Comparison of ENCODE assay signal across 13 mouse cellular contexts in the genomic region with DNA sequence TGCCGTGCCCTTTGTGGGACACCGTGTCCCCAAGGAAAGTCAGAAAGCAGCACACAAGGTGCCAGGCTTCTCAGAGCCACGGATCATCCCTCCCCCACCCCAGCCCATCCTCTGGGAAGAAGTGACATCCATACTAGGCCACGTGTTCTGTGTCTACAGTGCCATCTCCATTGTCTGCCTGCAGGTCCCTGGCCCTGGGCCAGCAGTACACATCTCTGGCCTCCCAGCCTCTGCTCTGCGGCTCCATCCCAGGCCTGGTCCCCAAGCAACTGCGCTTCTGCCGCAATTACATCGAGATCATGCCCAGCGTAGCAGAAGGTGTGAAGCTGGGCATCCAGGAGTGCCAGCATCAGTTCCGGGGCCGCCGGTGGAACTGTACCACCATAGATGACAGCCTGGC. TPM values are rescaled to one million over a fixed set of nuclear protein-coding genes. Genes with fewer than 3 reads are reported as not detected.
DNase-seq lines count a peak whose midpoint lies in the region; ATAC-seq and TF ChIP-seq lines count a peak whose summit lies in the region.
"Had no signal": no experiment of that assay in that cellular context is flagged by ENCODE, and none has a peak within 500 bp of the region (broad histone marks: within the 10 kb centered on the region; RNA-seq: fewer than 3 reads in every experiment).

No protein-coding gene starts in this region.

- no peaks in the 10 kb centered on the region for H3K36me3 ChIP-seq in forebrain, embryonic 12.5 days (replicated peaks)
- H3K36me3 ChIP-seq in forebrain, embryonic 11.5 days (ENCODE audit: control insufficient read depth, insufficient read depth, low read length), result no peaks in the 10 kb centered on the region
- H3K36me3 ChIP-seq in hindbrain, embryonic 11.5 days (ENCODE audit: control insufficient read depth, insufficient read depth, low read length), result no peaks in the 10 kb centered on the region
- no peaks in the 10 kb centered on the region for H3K36me3 ChIP-seq in midbrain, postnatal 0 days (ENCODE audit: insufficient read depth, low read length)
- H3K36me3 ChIP-seq in heart, embryonic 10.5 days, result no peaks in the 10 kb centered on the region

- no peak overlapping the region for H3K4me2 ChIP-seq in forebrain, embryonic 12.5 days
- H3K4me2 ChIP-seq in forebrain, embryonic 11.5 days (ENCODE audit: low read depth, low read length, severe bottlenecking), result no peak overlapping the region
- H3K4me2 ChIP-seq in hindbrain, embryonic 11.5 days (replicated peaks; ENCODE audit: low read depth, low read length), result peak overlapping the region; percentile 92; the same call in 1 of the 2 replicates
- H3K4me2 ChIP-seq in midbrain, postnatal 0 days (ENCODE audit: low read depth, low read length, poor library complexity, severe bottlenecking), result peak overlapping the region; percentile 96

- 48% methylated on average over 12 of the region's 12 CpGs for WGBS in forebrain, embryonic 12.5 days
- WGBS in forebrain, embryonic 11.5 days, result 50% methylated on average over 12 of the region's 12 CpGs
- WGBS in hindbrain, embryonic 11.5 days, result 46% methylated on average over 12 of the region's 12 CpGs
- WGBS in midbrain, postnatal 0 days, result 31% methylated on average over 12 of the region's 12 CpGs
- 39% methylated on average over 12 of the region's 12 CpGs for WGBS in heart, embryonic 10.5 days

- H3K4me3 ChIP-seq in forebrain, embryonic 12.5 days (replicated peaks), result no peak overlapping the region
- no peak overlapping the region for H3K4me3 ChIP-seq in forebrain, embryonic 11.5 days (ENCODE audit: low read depth, low read length)
- no peak overlapping the region for H3K4me3 ChIP-seq in hindbrain, embryonic 11.5 days (ENCODE audit: low read depth, low read length)
- no peak overlapping the region; the same call in 1 of the 2 replicates for H3K4me3 ChIP-seq in midbrain, postnatal 0 days (ENCODE audit: low read depth, low read length)
- H3K4me3 ChIP-seq in heart, embryonic 10.5 days, result no peak overlapping the region
- H3K4me3 ChIP-seq: megakaryocyte, embryonic 14.5 days had no signal

- ATAC-seq in forebrain, embryonic 12.5 days (ENCODE audit: low FRiP score), result no peak
- no peak for ATAC-seq in forebrain, embryonic 11.5 days (replicated peaks; ENCODE audit: low FRiP score)
- ATAC-seq in hindbrain, embryonic 11.5 days (ENCODE audit: low FRiP score), result peak; percentile 50; the same call in 1 of the 2 replicates
- peak; percentile 47 for ATAC-seq in midbrain, postnatal 0 days (ENCODE audit: low FRiP score)
- no peak for ATAC-seq in megakaryocyte-erythroid progenitor cell, adult 5-6 weeks (replicated peaks; ENCODE audit: low FRiP score, low TSS enrichment, poor library complexity, severe bottlenecking)

- H3K27me3 ChIP-seq in forebrain, embryonic 12.5 days, result peaks cover 96% of the 10 kb centered on the region
- peaks cover 56% of the 10 kb centered on the region for H3K27me3 ChIP-seq in forebrain, embryonic 11.5 days (ENCODE audit: control insufficient read depth, insufficient read depth, low read length)
- H3K27me3 ChIP-seq in hindbrain, embryonic 11.5 days (ENCODE audit: control insufficient read depth, insufficient read depth, low read length), result peaks cover 29% of the 10 kb centered on the region; the same call in 1 of the 2 replicates
- no peaks in the 10 kb centered on the region for H3K27me3 ChIP-seq in midbrain, postnatal 0 days (ENCODE audit: insufficient read depth, low read length)
- peaks cover 93% of the 10 kb centered on the region for H3K27me3 ChIP-seq in heart, embryonic 10.5 days (ENCODE audit: insufficient read depth, poor library complexity, severe bottlenecking)

- H3K4me1 ChIP-seq in forebrain, embryonic 12.5 days, result peaks cover 44% of the 10 kb centered on the region
- H3K4me1 ChIP-seq in forebrain, embryonic 11.5 days (replicated peaks; ENCODE audit: control insufficient read depth, insufficient read depth, low read length), result peaks cover 27% of the 10 kb centered on the region
- peaks cover 19% of the 10 kb centered on the region for H3K4me1 ChIP-seq in hindbrain, embryonic 11.5 days (replicated peaks; ENCODE audit: control insufficient read depth, insufficient read depth, low read length)
- H3K4me1 ChIP-seq in midbrain, postnatal 0 days (ENCODE audit: insufficient read depth, low read length), result peaks cover 5% of the 10 kb centered on the region; the same call in 1 of the 2 replicates
- peaks cover 19% of the 10 kb centered on the region for H3K4me1 ChIP-seq in heart, embryonic 10.5 days

- H3K9ac ChIP-seq in forebrain, embryonic 12.5 days, result no peak overlapping the region
- H3K9ac ChIP-seq in forebrain, embryonic 11.5 days (ENCODE audit: low read length), result no peak overlapping the region
- H3K9ac ChIP-seq in hindbrain, embryonic 11.5 days (ENCODE audit: low read depth, low read length), result no peak overlapping the region
- no peak overlapping the region; the same call in 1 of the 2 replicates for H3K9ac ChIP-seq in midbrain, postnatal 0 days (replicated peaks; ENCODE audit: low read length, poor library complexity, severe bottlenecking)
- H3K9ac ChIP-seq: liver, embryonic 14.5 days had no signal

- H3K27ac ChIP-seq in forebrain, embryonic 12.5 days, result peak overlapping the region; percentile 31; the same call in 1 of the 2 replicates
- no peak overlapping the region for H3K27ac ChIP-seq in forebrain, embryonic 11.5 days (ENCODE audit: low read depth, low read length)
- peak overlapping the region; percentile 83 for H3K27ac ChIP-seq in hindbrain, embryonic 11.5 days (ENCODE audit: low read depth, low read length)
- peak overlapping the region; percentile 39 for H3K27ac ChIP-seq in midbrain, postnatal 0 days (ENCODE audit: low read depth, low read length)
- no peak overlapping the region for H3K27ac ChIP-seq in heart, embryonic 10.5 days
- H3K27ac ChIP-seq: liver, embryonic 14.5 days had no signal

- no peak for TF ChIP-seq CTCF in midbrain, postnatal 0 days (IDR thresholded peaks at IDR 0.05)

- no peak for DNase-seq in forebrain, embryonic 11.5 days (ENCODE audit: low spot score)
- DNase-seq in cerebellum, postnatal 10 days, result peak; percentile 82 to 85
- no peak for DNase-seq in hindbrain, embryonic 11.5 days (ENCODE audit: low spot score)
- DNase-seq in midbrain, postnatal 0 days (ENCODE audit: low spot score), result peak; percentile 86
- DNase-seq in heart, embryonic 10.5 days (ENCODE audit: low spot score), result no peak
- no peak for DNase-seq in spleen, adult 12 weeks (ENCODE audit: low spot score)
- DNase-seq: heart, adult 18-20 months; kidney, adult 2 months had no signal

- H3K9me3 ChIP-seq in forebrain, embryonic 12.5 days, result peaks cover 8% of the 10 kb centered on the region; the same call in 1 of the 2 replicates
- no peaks in the 10 kb centered on the region; the same call in 1 of the 2 replicates for H3K9me3 ChIP-seq in forebrain, embryonic 11.5 days (ENCODE audit: control insufficient read depth, low read length)
- no peaks in the 10 kb centered on the region for H3K9me3 ChIP-seq in hindbrain, embryonic 11.5 days (ENCODE audit: control insufficient read depth, low read length)
- no peaks in the 10 kb centered on the region for H3K9me3 ChIP-seq in midbrain, postnatal 0 days (ENCODE audit: low read length)
- H3K9me3 ChIP-seq in heart, embryonic 10.5 days, result no peaks in the 10 kb centered on the region

RNA-seq across cellular contexts. Expression of a gene that starts 34.0 kb away (rescaled TPM):
- polyA plus RNA-seq in forebrain, embryonic 12.5 days (2016; fragmentation: Nextera tagmentation; extraction: Ambion mirVana), result 6.6 TPM in 2 replicates
- polyA plus RNA-seq in forebrain, embryonic 11.5 days (2014; fragmentation: Nextera tagmentation; extraction: Ambion mirVana), result 5.7 and 6.2 TPM in 2 replicates
- 9.8 and 10.8 TPM in 2 replicates for polyA plus RNA-seq in hindbrain, embryonic 11.5 days (2014; fragmentation: Nextera tagmentation; extraction: Ambion mirVana)
- 12.5 and 13.2 TPM in 2 replicates for total RNA-seq in midbrain, postnatal 0 days (2014; rRNA removed)
- 11.6 and 11.7 TPM in 2 replicates for polyA plus RNA-seq in midbrain, postnatal 0 days (2015; fragmentation: Nextera tagmentation; extraction: Ambion mirVana)
- 0.28 and 1.5 TPM in 2 replicates for polyA plus RNA-seq in heart, embryonic 10.5 days (2016; fragmentation: Nextera tagmentation; extraction: Ambion mirVana)
- total RNA-seq in megakaryocyte-erythroid progenitor cell, adult 5-6 weeks (2014; fragmentation: Nextera tagmentation), result not detected in 2 replicates
- not detected in 2 replicates for total RNA-seq in megakaryocyte-erythroid progenitor cell, adult 5-6 weeks (2017)
- total RNA-seq: heart, adult 18-20 months had no signal
- polyA plus RNA-seq: kidney, adult 2 months had no signal

RNA-seq across cellular contexts. Expression of a gene that starts 58.3 kb away (rescaled TPM):
- 0.40 and 0.69 TPM in 2 replicates for polyA plus RNA-seq in forebrain, embryonic 12.5 days (2016; fragmentation: Nextera tagmentation; extraction: Ambion mirVana)
- 0.49 and 0.87 TPM in 2 replicates for polyA plus RNA-seq in forebrain, embryonic 11.5 days (2014; fragmentation: Nextera tagmentation; extraction: Ambion mirVana)
- 0.36 and 0.39 TPM in 2 replicates for polyA plus RNA-seq in hindbrain, embryonic 11.5 days (2014; fragmentation: Nextera tagmentation; extraction: Ambion mirVana)
- 2.6 and 3.2 TPM in 2 replicates for total RNA-seq in midbrain, postnatal 0 days (2014; rRNA removed)
- polyA plus RNA-seq in midbrain, postnatal 0 days (2015; fragmentation: Nextera tagmentation; extraction: Ambion mirVana), result 1.2 and 1.3 TPM in 2 replicates
- polyA plus RNA-seq in heart, embryonic 10.5 days (2016; fragmentation: Nextera tagmentation; extraction: Ambion mirVana), result 1.2 and 1.6 TPM in 2 replicates
- total RNA-seq in megakaryocyte-erythroid progenitor cell, adult 5-6 weeks (2014; fragmentation: Nextera tagmentation), result not detected in 2 replicates
- not detected in 2 replicates for total RNA-seq in megakaryocyte-erythroid progenitor cell, adult 5-6 weeks (2017)
- total RNA-seq: CH12.LX had no signal

Comparison
In these comparisons a context has a peak if more than half of its experiments do, and no peak if none do; other contexts are left out.
1. H3K27ac ChIP-seq: peak in forebrain, embryonic 12.5 days (single experiment), hindbrain, embryonic 11.5 days (single experiment) and midbrain, postnatal 0 days (single experiment); none in forebrain, embryonic 11.5 days (single experiment) and heart, embryonic 10.5 days (single experiment).
2. ATAC-seq: peak in hindbrain, embryonic 11.5 days (single experiment) and midbrain, postnatal 0 days (single experiment); none in forebrain, embryonic 12.5 days (single experiment), forebrain, embryonic 11.5 days (single experiment) and megakaryocyte-erythroid progenitor cell, adult 5-6 weeks (single experiment).
3. H3K4me2 ChIP-seq: peak in hindbrain, embryonic 11.5 days (single experiment) and midbrain, postnatal 0 days (single experiment); none in forebrain, embryonic 12.5 days (single experiment) and forebrain, embryonic 11.5 days (single experiment).
4. DNase-seq: peak in cerebellum, postnatal 10 days (2 of 2) and midbrain, postnatal 0 days (single experiment); none in forebrain, embryonic 11.5 days (single experiment), hindbrain, embryonic 11.5 days (single experiment), heart, embryonic 10.5 days (single experiment) and spleen, adult 12 weeks (single experiment).